Mouse (Mus musculus) neural tube, embryonic 13.5 days (tissue): ENCODE results near the gene Fgf12. TPM values are rescaled to one million over a fixed set of nuclear protein-coding genes. Genes with fewer than 3 reads are reported as not detected.

Experiments used
- ATAC-seq: fragments of 200-750 bp; cut with Nextera tagmentation; 2 replicates; pipeline ENCODE4 v1.8.0; 2017; ENCODE audit warnings: low read depth, mild to moderate bottlenecking, moderate TSS enrichment, moderate library complexity
- H3K27ac ChIP-seq: fragments of 300-500 bp; sonication (generic); replicated peaks from 2 replicates; pipeline ENCODE4 v1.5.1; 2015; ENCODE audit warnings: moderate library complexity, mild to moderate bottlenecking, inconsistent platforms
- H3K27me3 ChIP-seq: fragments of 300-500 bp; sonication (generic); 2 replicates; pipeline ENCODE4 v1.6.1; 2015; ENCODE audit warnings: mild to moderate bottlenecking, inconsistent platforms
- H3K36me3 ChIP-seq: fragments of 300-500 bp; sonication (generic); 2 replicates; pipeline ENCODE4 v1.6.1; 2015; ENCODE audit warnings: mild to moderate bottlenecking, inconsistent platforms
- H3K4me1 ChIP-seq: fragments of 300-500 bp; sonication (generic); replicated peaks from 2 replicates; pipeline ENCODE4 v1.6.1; 2015; ENCODE audit warnings: inconsistent platforms
- H3K4me2 ChIP-seq: fragments of 300-500 bp; sonication (generic); 2 replicates; pipeline ENCODE4 v1.6.1; 2015; ENCODE audit warnings: inconsistent platforms, mild to moderate bottlenecking, moderate library complexity
- H3K4me3 ChIP-seq: fragments of 300-500 bp; sonication (generic); 2 replicates; pipeline ENCODE4 v1.5.1; 2015; ENCODE audit warnings: mild to moderate bottlenecking, inconsistent platforms
- H3K9ac ChIP-seq: fragments of 300-500 bp; sonication (generic); 2 replicates; pipeline ENCODE4 v1.6.1; 2015; ENCODE audit warnings: moderate library complexity, mild to moderate bottlenecking, inconsistent platforms
- H3K9me3 ChIP-seq: fragments of 300-500 bp; sonication (generic); 2 replicates; pipeline ENCODE4 v1.6.1; 2016; ENCODE audit warnings: inconsistent platforms
- WGBS: fragments of 180-500 bp; shearing (Covaris S2); methylation state at CpG from one replicate; pipeline ENCODE4 v1.1.7; 2015; 5-methylcytosine and 5-hydroxymethylcytosine counted together
- polyA plus RNA-seq: library from polyadenylated mRNA; unstranded; fragments of >200 nt; fragmentation: Nextera tagmentation; extraction: Ambion mirVana; gene quantifications from 2 replicates; pipeline ENCODE4 v1.2.1, GENCODE M21; 2015

The Fgf12 gene
- polyA plus RNA-seq, 1 experiment from 2014 or later: 34.5 TPM

DNA sequence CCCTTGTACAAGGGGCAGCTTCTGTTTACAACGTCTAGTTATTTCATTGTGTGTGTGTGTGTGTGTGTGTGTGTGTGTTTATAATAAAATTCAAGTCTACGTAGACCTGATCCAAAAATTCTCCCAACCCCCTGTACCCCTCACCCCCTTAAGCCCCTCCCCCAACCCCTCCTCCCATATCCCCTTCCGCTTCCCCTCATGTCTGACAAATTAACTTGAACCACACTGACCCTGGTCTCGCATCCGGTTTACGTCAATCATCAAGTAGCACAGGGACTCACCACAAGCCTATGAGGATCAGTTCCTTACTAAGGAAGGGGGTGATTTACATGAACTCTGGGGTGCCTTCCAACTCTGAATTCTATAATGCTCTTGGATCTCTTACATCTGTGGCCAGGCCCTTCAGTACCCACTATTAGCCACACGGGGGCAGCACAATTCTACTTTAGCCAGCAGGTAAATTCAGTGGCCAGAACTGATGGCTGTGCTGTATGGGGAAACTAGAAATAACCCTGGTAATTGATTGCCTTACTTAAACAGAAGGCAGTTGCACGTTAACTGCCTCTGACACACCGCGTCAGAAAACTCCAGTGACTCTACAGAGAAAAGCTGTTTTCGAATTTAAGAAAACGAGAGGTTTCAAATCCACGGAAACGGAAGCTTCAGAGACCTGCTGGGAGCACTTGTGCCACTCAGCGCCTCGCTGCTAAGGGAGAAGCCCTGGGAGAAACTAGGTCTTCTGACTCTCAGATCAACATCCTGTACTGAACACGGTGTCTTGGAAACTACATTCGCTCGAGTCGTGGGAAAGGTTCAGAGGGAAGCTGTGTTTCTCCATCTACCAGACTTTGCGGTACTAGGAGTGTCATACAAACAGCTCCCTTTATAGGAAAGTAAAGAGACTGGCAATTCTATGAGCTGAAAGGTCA, 235.0 kb downstream of the Fgf12 start:
- no peaks in the 10 kb centered on the region for H3K36me3 ChIP-seq
- no peaks in the 10 kb centered on the region for H3K9me3 ChIP-seq
- peaks cover 6% of the 10 kb centered on the region for H3K4me1 ChIP-seq
- ATAC-seq: peak; percentile 89
- H3K27me3 ChIP-seq: no peaks in the 10 kb centered on the region; the same call in 1 of the 2 replicates
- H3K4me2 ChIP-seq: peak overlapping the region; percentile 56
- H3K27ac ChIP-seq: no peak overlapping the region
- peak overlapping the region; percentile 49 for H3K9ac ChIP-seq
- peak overlapping the region; percentile 31 for H3K4me3 ChIP-seq
- WGBS: 30% methylated on average over 21 of the region's 21 CpGs

GRCm38 (mm10) chr16:28512446-28512845, 240.4 kb downstream of the Fgf12 start:
- H3K27me3 ChIP-seq: no peaks in the 10 kb centered on the region
- ATAC-seq: no peak
- no peak overlapping the region for H3K27ac ChIP-seq
- no peak overlapping the region for H3K9ac ChIP-seq
- H3K4me2 ChIP-seq: no peak overlapping the region
- no peaks in the 10 kb centered on the region for H3K4me1 ChIP-seq
- 81% methylated on average over 6 of the region's 6 CpGs for WGBS
- H3K4me3 ChIP-seq: no peak overlapping the region
- no peaks in the 10 kb centered on the region for H3K9me3 ChIP-seq
- no peaks in the 10 kb centered on the region for H3K36me3 ChIP-seq

DNA sequence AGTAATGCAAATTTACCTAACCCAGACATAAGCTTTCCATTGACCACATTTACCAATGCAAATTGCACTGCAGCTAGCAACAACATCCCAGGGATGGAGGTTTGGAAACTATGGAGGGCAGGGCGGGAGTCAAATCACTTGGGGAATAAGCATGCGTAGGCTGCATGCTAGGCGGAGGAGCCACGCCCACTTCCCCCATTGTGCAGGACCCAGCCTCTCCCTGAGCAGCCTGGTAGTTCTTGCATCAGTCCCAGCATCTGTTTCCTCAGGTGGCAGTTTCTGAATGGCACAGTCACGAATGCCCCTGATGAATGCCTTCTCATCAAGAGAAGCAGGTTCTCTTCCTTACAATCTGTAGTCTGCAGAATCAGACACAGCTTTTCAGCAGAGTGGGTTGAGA, 241.5 kb downstream of the Fgf12 start:
- 38% methylated on average over 5 of the region's 5 CpGs for WGBS

DNA sequence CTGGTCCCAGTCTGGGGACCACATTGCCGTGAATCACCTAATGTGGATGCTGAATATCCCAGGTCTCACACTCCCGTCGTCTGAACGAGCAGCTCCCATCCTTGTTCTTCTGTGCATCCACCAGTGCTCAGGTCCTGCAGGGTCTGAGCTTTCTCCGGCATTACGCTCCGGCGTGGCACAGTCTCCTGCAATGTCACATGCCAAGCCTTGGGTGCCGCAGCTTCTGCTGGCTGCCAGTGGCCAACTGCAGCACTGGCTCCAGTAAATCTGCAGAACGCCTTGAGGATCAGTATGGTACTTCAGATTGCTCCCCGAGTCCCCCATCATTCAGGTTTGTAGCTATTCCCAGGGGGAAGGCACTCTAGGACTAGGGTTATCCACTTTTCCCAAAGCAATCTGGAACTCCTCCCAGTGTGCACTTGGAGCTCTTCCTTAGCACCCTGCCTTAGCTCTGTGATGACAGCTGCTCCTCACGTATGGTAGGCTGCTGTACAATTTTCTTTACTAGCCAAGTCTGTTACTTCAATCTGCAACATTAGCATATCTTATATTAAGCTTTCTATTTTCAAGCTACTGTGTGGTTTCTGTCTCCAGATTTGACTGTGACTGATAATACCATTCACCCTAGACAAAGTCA, 254.8 kb downstream of the Fgf12 start:
- no peak overlapping the region for H3K9ac ChIP-seq
- H3K4me3 ChIP-seq: no peak overlapping the region
- H3K4me2 ChIP-seq: no peak overlapping the region
- no peak overlapping the region for H3K27ac ChIP-seq
- 91% methylated on average over 12 of the region's 12 CpGs for WGBS
- no peaks in the 10 kb centered on the region for H3K27me3 ChIP-seq
- no peak for ATAC-seq
- no peaks in the 10 kb centered on the region for H3K4me1 ChIP-seq
- H3K36me3 ChIP-seq: no peaks in the 10 kb centered on the region
- no peaks in the 10 kb centered on the region for H3K9me3 ChIP-seq

More for the DNA sequence above, 241.5 kb downstream of the Fgf12 start:
- H3K4me2 ChIP-seq: no peak overlapping the region
- H3K9me3 ChIP-seq: no peaks in the 10 kb centered on the region
- no peak overlapping the region for H3K27ac ChIP-seq
- no peaks in the 10 kb centered on the region for H3K4me1 ChIP-seq
- no peak overlapping the region for H3K4me3 ChIP-seq
- no peak overlapping the region for H3K9ac ChIP-seq
- ATAC-seq: no peak
- H3K27me3 ChIP-seq: no peaks in the 10 kb centered on the region
- no peaks in the 10 kb centered on the region for H3K36me3 ChIP-seq

- ATAC-seq: 0 out of 2 replicates have a peak, but pooled peaks have one; percentile 29
- no peak overlapping the region for H3K27ac ChIP-seq
- peaks cover 10% of the 10 kb centered on the region for H3K4me1 ChIP-seq
- no peaks in the 10 kb centered on the region for H3K36me3 ChIP-seq
- H3K4me2 ChIP-seq: peak overlapping the region; percentile 26; the same call in 1 of the 2 replicates
- no peaks in the 10 kb centered on the region for H3K9me3 ChIP-seq
- no peaks in the 10 kb centered on the region for H3K27me3 ChIP-seq
- 13% methylated on average over 6 of the region's 6 CpGs for WGBS
- H3K4me3 ChIP-seq: no peak overlapping the region
- H3K9ac ChIP-seq: no peak overlapping the region
Measured at GRCm38 (mm10) chr16:28491711-28492110, 261.2 kb downstream of the Fgf12 start.

DNA sequence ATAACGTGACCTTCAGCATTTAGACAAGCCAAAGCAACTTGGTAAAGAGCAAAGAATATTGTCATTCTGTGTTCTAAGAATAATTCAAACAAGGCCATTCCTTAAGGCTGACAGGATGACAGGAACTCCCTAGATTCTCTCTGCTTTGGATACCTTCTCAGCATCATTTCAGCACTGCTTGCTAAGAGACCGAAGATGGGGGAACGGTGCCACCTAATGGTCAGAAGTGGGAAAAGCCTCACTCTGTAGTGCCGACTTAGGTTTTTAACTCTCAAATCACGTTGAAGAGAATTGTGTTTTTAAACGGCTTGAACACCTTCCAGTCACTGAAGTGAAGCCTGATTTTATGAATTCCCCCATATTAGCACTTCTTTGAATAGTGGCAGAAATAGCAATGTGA, 262.4 kb downstream of the Fgf12 start:
- peak; percentile 88 for ATAC-seq
- Histone ChIP-seq H3K4me1 (peaks cover 10% of the 10 kb centered on the region), H3K36me3 (no peaks in the 10 kb centered on the region), H3K27ac (no peak overlapping the region), H3K9ac (no peak overlapping the region), H3K27me3 (no peaks in the 10 kb centered on the region), H3K9me3 (no peaks in the 10 kb centered on the region), H3K4me3 (no peak overlapping the region), H3K4me2 (no peak overlapping the region)
- WGBS: 9% methylated on average over 6 of the region's 6 CpGs

GRCm38 (mm10) chr16:28484920-28485319, 267.9 kb downstream of the Fgf12 start:
- no peak overlapping the region for H3K4me2 ChIP-seq
- H3K9me3 ChIP-seq: no peaks in the 10 kb centered on the region
- no peak overlapping the region for H3K27ac ChIP-seq
- ATAC-seq: no peak
- no peaks in the 10 kb centered on the region for H3K27me3 ChIP-seq
- H3K36me3 ChIP-seq: no peaks in the 10 kb centered on the region
- WGBS: 81% methylated on average over 3 of the region's 3 CpGs
- no peak overlapping the region for H3K9ac ChIP-seq
- no peaks in the 10 kb centered on the region; the same call in 1 of the 2 replicates for H3K4me1 ChIP-seq
- no peak overlapping the region for H3K4me3 ChIP-seq

DNA sequence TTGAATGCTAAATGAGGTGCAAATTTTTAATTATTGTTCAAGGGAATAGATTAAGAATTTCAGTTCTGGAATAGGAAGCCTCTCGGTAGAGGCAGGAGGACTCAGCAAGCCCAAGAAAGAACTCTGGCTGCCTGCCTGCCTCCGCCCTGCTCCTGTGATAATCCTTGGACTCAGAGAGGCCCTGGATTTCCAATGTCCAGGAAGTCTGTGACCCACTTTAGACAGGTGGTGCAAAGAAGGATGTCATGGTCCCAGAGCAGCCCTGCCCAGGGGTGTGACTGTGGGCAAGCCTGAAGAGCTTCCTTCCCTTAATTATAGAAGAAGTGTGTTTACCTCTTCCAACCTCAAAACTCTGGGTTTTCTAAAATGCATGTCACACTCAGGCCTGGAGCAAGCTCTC, 273.8 kb downstream of the Fgf12 start:
- H3K4me2 ChIP-seq: no peak overlapping the region
- no peak overlapping the region for H3K9ac ChIP-seq
- 91% methylated on average over 2 of the region's 2 CpGs for WGBS
- no peak overlapping the region for H3K27ac ChIP-seq
- no peaks in the 10 kb centered on the region for H3K27me3 ChIP-seq
- H3K36me3 ChIP-seq: no peaks in the 10 kb centered on the region
- no peaks in the 10 kb centered on the region for H3K9me3 ChIP-seq
- ATAC-seq: no peak
- no peaks in the 10 kb centered on the region for H3K4me1 ChIP-seq
- no peak overlapping the region for H3K4me3 ChIP-seq

- H3K9ac ChIP-seq: no peak overlapping the region
- H3K27me3 ChIP-seq: no peaks in the 10 kb centered on the region
- WGBS: 95% methylated on average over 4 of the region's 4 CpGs
- H3K4me2 ChIP-seq: no peak overlapping the region
- no peaks in the 10 kb centered on the region for H3K9me3 ChIP-seq
- no peak overlapping the region for H3K27ac ChIP-seq
- no peaks in the 10 kb centered on the region for H3K36me3 ChIP-seq
- no peaks in the 10 kb centered on the region for H3K4me1 ChIP-seq
- no peak for ATAC-seq
- H3K4me3 ChIP-seq: no peak overlapping the region
Measured at GRCm38 (mm10) chr16:28476651-28477050, 276.2 kb downstream of the Fgf12 start.

DNA sequence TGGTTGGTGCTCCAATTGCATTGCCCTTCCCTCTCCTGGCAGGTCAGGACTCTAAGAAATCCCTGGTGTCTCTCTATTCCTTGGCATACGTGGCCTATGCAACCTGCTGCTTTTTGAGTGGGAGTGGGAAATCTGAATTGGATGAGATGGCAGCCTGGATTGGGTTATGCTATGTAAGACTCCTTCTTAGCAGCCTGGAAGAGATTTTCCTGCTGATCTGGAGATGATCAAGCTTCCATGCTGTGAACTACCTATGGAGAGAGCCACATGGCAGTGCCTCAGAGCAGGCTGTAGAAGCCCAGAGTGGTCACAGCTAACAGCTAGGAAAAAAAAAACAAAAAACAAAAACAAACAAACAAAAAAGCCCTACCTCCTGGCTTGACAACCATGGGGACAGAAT, 277.3 kb downstream of the Fgf12 start:
- Histone ChIP-seq H3K4me1 (no peaks in the 10 kb centered on the region), H3K27me3 (no peaks in the 10 kb centered on the region), H3K9me3 (no peaks in the 10 kb centered on the region), H3K9ac (no peak overlapping the region), H3K27ac (no peak overlapping the region), H3K4me2 (no peak overlapping the region), H3K36me3 (no peaks in the 10 kb centered on the region), H3K4me3 (no peak overlapping the region)
- 58% methylated on average over 1 of the region's 1 CpGs for WGBS
- ATAC-seq: no peak

DNA sequence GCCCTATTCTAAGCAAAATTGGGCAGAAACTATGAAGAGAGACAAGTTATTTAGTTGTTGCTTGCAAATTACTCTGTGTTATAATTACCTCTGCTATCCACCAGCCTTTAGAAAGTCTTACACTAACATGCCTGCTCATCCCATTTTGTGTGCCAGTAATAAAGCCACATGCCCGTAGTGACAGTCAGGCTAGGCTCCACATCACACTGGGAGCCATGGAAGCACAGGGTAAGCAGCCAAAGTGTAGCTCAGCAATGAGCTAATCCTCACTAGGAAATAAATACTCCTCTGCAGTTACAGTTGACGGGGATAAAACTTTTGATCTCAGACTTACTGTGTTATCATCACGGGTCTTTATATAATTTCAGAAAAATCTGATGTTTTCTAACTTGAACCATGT, 298.0 kb downstream of the Fgf12 start:
- no peak overlapping the region for H3K9ac ChIP-seq
- H3K27ac ChIP-seq: no peak overlapping the region
- no peaks in the 10 kb centered on the region for H3K4me1 ChIP-seq
- no peaks in the 10 kb centered on the region for H3K36me3 ChIP-seq
- no peak overlapping the region for H3K4me2 ChIP-seq
- H3K4me3 ChIP-seq: no peak overlapping the region
- no peak for ATAC-seq
- 80% methylated on average over 3 of the region's 3 CpGs for WGBS
- H3K27me3 ChIP-seq: no peaks in the 10 kb centered on the region
- no peaks in the 10 kb centered on the region for H3K9me3 ChIP-seq

- Histone ChIP-seq H3K4me2 (peak overlapping the region; percentile 92), H3K27ac (peak overlapping the region; percentile 90), H3K9me3 (no peaks in the 10 kb centered on the region), H3K4me3 (peak overlapping the region; percentile 79), H3K9ac (peak overlapping the region; percentile 87), H3K36me3 (no peaks in the 10 kb centered on the region), H3K27me3 (peaks cover 26% of the 10 kb centered on the region), H3K4me1 (peaks cover 26% of the 10 kb centered on the region)
- WGBS: 6% methylated on average over 4 of the region's 6 CpGs
- peak; percentile 61 for ATAC-seq
Measured at GRCm38 (mm10) chr16:28447114-28447455, 305.8 kb downstream of the Fgf12 start.
